ENCODE assay signal across 23 mouse cellular contexts in the genomic region with DNA sequence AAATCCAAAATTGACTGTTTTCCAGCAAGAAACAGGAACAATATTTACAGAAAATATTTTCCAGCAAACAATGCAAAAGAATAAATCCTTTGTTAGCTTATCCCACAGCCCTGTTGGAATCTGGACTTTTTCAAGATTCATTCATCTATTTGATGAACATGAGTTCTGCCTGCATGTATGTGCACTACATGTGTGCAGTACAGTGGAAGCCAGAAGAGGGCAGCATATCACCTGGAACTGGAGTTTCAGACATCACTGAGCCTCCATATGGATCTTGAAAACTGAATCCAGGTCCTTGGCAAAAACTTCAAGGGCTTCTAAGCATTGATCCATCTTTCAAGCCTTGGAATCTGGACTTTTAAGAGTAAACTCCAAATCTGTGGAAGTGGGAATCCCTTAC.
"Had no signal": no experiment of that assay in that cellular context is flagged by ENCODE, and none has a peak within 500 bp of the region (broad histone marks: within the 10 kb centered on the region; RNA-seq: fewer than 3 reads in every experiment).

No protein-coding gene starts in this region.

- H3K4me2 ChIP-seq: kidney, embryonic 15.5 days; limb, embryonic 12.5 days; limb, embryonic 15.5 days; liver, embryonic 11.5 days; liver, embryonic 15.5 days; midbrain, embryonic 12.5 days; midbrain, embryonic 15.5 days; neural tube, embryonic 13.5 days had no signal

- DNase-seq: kidney, adult 8-10 months; kidney, postnatal 14 days; kidney, postnatal 4 days; layer of hippocampus, postnatal 36 days; left cerebral cortex, postnatal 4 days; lung, adult 2 months; lung, postnatal 14 days; lung, postnatal 4 days; retina, postnatal 1 day; right cerebral cortex, postnatal 25 days; thymus, adult 2 months; thymus, postnatal 14 days; thymus, postnatal 4 days had no signal

- ATAC-seq: intestine, postnatal 0 days; midbrain, embryonic 15.5 days had no signal

- H3K4me1 ChIP-seq: kidney, embryonic 15.5 days; limb, embryonic 12.5 days; limb, embryonic 15.5 days; liver, embryonic 15.5 days; midbrain, embryonic 12.5 days; midbrain, embryonic 15.5 days; neural tube, embryonic 13.5 days had no signal

- H3K36me3 ChIP-seq: kidney, embryonic 15.5 days; limb, embryonic 12.5 days; limb, embryonic 15.5 days; liver, embryonic 15.5 days; midbrain, embryonic 12.5 days; midbrain, embryonic 15.5 days; neural tube, embryonic 13.5 days had no signal

- H3K9ac ChIP-seq: kidney, embryonic 15.5 days; limb, embryonic 12.5 days; limb, embryonic 15.5 days; liver, embryonic 15.5 days; midbrain, embryonic 12.5 days; midbrain, embryonic 15.5 days; neural tube, embryonic 13.5 days had no signal

- H3K27me3 ChIP-seq: limb, embryonic 12.5 days; limb, embryonic 15.5 days; liver, embryonic 15.5 days; midbrain, embryonic 12.5 days; midbrain, embryonic 15.5 days; neural tube, embryonic 13.5 days had no signal

- H3K4me3 ChIP-seq: kidney, embryonic 15.5 days; limb, embryonic 12.5 days; limb, embryonic 15.5 days; liver, embryonic 15.5 days; midbrain, embryonic 12.5 days; midbrain, embryonic 15.5 days; myocyte; neural tube, embryonic 13.5 days had no signal

- H3K27ac ChIP-seq: kidney, embryonic 15.5 days; limb, embryonic 12.5 days; limb, embryonic 15.5 days; liver, embryonic 15.5 days; midbrain, embryonic 12.5 days; midbrain, embryonic 15.5 days; neural tube, embryonic 13.5 days had no signal

- H3K9me3 ChIP-seq: kidney, embryonic 15.5 days; limb, embryonic 12.5 days; limb, embryonic 15.5 days; liver, embryonic 15.5 days; midbrain, embryonic 15.5 days; neural tube, embryonic 13.5 days had no signal
